Mouse (Mus musculus) fat pad, adult 2 months (tissue): Measurements from ENCODE around the gene Lbx2.

ENCODE experiments used
- DNase-seq: peaks from one replicate; pipeline ENCODE4 v3.0.0-alpha.2; 2011; ENCODE audit warnings: low read depth, low spot score; ENCODE audit errors: extremely low read depth

Gene Lbx2

DNA sequence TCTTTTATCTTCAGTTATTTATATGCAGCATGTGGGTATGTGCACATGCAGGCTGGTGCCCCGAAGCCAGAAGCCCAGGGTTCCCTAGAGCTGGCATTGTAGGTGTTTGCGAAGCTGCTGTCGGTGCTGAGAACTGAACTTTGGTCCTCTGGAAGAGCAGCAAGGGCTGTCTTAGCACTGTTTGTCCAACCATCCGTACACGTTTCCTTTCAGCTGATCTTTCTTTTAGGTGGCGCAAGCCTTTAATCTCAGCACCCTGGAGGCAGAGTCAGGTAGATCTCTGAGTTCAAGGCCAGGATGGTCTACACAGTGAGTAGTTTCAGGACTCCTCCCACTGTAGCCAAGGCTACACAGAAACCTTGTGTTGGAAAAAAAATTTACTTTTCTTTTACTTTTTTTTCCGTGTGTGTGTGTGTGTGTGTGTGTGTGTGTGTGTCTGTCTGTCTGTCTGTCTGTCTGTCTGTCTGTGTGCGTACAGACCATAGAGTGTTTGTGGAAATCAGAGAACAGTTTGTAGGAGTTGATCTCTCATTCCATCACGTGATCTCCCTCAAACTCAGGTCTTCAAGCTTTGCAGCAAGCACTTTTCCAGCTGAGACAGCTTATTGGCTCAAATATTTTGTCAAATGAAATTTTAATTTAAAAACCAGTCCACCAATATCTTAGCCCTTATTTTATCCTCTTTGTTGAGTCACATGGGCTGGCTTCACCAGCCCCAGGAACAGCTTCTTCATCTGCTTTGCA lies 46.2 kb downstream of the Lbx2 start:
- no peak for DNase-seq

DNA sequence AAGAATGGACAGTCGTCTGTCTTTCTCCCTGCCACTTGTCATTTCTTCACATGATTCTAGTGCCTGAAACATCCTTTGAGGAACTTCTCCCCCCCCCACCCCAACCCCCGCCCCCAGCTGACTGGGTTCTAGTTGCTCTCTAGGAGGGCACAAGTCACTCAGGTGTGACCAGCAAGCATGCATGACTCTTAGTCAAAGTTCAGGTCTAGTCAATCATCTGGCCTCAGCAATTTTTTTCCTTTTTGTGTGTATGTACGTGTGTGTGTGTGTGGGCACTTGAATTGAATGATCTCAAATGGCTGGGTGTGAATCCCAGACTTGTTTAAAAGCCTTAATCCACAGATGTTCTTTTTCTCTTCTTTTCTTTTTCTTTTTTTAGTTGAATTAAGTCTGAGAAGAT lies 48.1 kb downstream of the Lbx2 start:
- no peak for DNase-seq

DNA sequence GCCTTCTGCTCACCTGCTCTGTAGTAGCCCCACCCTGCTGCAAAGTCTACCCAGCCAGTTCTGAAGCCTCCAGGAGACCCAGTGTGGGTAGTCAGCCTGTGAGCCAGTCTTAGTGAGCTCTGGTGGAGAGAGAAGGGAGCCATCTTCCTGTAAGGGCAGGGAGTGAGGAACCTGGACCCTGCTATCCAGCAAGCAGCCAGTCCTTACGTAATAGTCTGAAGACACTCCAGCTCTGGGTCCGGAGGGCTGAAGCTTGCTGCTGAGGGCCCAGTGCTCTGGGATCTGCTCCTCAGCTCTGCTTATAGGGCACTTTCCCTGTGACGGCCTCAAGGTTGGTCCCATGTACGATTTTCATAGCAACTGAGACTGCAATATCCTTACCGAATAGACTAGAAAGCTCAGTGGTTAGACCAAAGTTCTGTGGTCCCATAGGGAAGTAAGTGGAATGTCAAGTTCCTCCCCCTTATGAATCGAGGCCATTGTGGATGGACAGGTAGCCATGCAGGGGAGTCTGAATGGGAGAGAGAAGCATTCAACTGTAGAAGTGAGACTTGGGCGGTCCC lies 48.9 kb downstream of the Lbx2 start, which contains the start of gene Rtkn:
TSS of gene Rtkn (plus strand) at position 513 of the 563 bp plus-strand sequence.
- no peak for DNase-seq

- DNase-seq = no peak
These were observed 49.5 kb downstream of the Lbx2 start for GRCm38 (mm10) chr6:83135571-83136161.

DNA sequence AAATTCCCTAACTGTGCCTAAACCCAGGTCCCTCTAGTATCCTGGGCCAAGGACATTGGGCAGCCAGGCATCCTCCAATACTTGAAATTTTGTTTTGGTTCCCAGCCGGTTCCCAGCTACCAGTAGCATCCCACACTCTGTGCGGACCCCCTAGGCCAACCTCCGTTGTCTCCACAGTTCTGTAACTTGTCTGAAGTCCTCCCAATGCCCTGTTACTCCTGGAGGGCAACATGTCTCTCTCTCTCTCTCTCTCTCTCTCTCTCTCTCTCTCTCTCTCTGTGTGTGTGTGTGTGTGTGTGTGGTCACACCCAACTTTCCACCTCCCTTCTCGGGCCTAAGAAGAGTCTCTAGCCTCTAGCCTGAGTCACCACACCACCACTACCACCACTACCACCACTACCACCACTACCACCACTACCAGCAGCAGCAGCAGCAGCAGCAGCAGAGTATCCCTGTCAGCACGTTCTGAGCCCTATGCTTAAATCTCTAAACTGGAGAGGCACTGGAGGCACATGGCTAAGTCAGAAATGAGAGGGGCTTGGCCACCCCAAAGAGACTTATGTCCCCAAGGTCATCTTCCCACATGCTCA lies 50.2 kb downstream of the Lbx2 start:
- DNase-seq = no peak

DNA sequence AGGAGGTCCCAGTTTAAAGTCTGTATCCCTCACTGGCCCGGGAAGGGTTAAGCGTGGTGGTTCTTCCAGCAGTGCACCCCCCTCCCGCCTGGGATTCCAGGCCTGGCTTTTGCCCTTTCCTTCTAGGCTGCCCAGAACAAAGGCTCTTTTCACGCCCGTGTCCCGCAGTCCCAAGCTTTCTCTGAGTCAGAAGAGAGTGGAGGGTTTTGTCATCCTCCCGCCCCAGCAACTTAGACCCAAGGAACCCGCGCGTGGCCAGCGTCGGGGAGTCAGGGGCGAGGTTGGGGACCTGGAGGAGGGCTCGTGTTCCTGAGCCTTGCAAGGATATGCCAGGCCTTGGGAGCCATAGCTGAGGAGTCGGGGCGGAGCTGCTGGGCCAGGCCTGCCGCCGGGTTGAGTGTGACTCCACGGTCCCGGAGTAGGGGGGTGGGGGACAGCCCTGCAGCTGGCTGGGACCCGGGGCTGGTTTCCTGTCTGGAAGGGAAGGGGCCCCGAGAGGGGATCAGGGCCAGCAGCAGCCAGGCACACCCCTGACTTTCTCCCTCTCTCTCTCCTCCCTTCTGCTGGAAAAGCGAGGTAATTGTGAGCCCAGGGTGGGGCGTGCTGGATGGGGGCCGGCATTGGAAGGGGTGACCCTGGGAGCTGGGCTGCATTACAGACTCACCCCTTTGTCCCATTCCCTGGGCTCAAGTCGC lies 50.9 kb downstream of the Lbx2 start:
- no peak for DNase-seq

DNA sequence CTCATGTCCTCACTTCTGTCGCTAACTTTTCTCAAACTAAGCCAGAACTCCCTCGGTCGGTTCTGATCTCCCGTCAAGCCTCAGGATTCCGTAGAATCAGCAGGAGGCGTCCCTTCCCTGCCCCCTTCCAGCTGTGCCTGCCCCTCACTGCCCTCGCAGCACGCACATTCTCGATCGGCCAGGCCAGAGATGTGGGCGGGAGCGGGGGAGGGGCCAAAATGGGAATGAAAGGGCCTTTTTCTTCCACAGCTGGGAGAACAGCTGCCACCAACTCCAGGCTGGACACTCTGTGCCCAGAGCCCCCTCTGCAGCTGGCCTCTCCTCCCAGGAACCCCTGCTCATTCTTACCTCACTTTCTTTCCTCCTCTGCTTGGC lies 51.4 kb downstream of the Lbx2 start:
- DNase-seq = no peak
